Mouse (Mus musculus) CD4-positive, CD25-positive, alpha-beta regulatory T cell, adult 2 months (primary cell): ENCODE results near the gene Atf6b.
A peak's percentile ranks its signal among the peaks of the same experiment; 100 is the strongest.

Experiments
- DNase-seq: peaks from one replicate; pipeline ENCODE4 v3.0.0-alpha.2; 2012; ENCODE audit warnings: low read depth, low spot score

Gene Atf6b

GRCm38 (mm10) chr17:34646906-34647787 lies at the start of gene Atf6b:
Atf6b (plus strand) TSS chr17:34647146.
- DNase-seq, result peak; percentile 98

DNA sequence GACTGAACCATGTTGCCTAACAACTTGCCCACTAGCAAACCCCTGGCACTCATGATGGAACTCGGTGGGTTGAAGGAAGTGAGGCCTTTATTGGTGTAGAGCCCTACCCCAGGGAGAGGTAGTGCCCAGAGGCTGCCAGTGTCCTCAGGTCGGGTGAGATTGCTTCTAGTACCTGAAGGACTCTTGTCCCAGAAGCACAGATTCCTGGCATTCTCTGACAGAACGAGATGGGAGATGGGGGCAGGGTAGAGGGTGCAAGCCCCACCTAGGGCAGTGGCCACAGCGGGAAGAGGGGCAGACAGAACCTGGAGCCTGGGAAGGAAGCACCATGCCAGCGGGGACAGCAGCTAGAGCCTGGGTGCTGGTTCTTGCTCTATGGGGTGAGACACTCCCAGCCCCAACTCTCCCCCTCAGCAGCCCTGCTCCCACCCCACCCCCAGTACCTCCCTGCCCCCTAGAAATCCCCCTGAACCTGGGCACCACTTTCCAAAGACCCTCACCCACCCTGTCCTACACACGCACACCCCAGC lies 49.3 kb upstream of the Atf6b start, which contains the start of gene Ager:
Gene Ager, plus strand, starts transcription at position 297 of the 530 bp plus-strand sequence.
- DNase-seq, result no peak

GRCm38 (mm10) chr17:34599891-34600290 lies 47.1 kb upstream of the Atf6b start:
- no peak for DNase-seq

DNA sequence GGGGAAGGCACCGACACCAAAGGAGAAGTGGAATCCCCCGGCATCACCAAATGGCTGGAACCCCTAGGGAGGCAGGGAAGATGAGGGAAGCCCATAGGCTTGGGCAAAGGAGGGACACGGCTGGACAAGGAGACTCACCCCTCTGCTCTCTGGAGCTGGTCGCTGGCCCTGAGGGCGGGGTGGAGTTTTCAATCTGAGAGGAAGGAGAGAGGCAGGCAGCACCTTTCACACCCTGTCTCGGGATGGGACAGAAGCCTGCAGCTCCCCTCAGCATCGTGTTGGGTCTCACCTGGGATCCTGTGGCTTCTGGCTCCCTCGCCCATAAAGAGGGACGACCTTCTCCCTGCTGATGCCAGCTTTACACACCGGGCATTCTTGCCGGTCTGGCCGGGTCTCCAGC lies 45.1 kb upstream of the Atf6b start:
- no peak for DNase-seq

DNA sequence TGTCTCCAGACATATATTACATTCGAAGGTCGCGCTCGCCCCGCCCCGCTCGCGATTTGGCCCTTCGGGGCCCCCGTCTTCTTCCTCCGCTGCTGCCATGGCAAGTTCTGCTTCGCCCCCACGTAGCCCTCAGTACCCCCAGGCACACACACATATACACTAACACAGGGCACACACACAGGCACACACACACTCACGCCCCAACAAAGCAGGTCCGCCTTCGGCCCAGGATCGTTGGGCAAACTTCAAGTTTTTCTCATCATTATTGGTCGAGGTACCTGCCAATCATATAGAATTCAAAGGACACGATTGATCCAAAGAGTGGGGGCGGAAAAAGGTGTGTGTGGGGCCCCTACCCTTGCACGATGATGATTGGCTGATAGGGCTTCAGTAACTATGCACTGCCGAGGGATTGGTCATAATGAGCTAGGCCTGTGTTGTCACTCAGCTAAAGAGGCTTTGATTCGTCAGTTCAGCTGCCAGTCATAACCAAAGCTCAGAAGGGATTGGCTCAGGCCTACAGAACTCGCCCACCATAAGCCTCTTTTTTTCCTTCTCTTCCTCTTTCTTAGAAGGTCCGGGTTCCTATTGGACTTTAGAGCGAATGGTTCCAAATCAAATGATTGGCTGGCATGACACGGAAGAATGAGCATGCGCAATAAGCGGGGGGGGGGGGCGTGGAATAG lies 43.4 kb upstream of the Atf6b start, which contains the start of gene Rnf5:
Gene Rnf5, minus strand, starts transcription at position 316 of the 686 bp plus-strand sequence.
- peak; percentile 100 for DNase-seq

DNA sequence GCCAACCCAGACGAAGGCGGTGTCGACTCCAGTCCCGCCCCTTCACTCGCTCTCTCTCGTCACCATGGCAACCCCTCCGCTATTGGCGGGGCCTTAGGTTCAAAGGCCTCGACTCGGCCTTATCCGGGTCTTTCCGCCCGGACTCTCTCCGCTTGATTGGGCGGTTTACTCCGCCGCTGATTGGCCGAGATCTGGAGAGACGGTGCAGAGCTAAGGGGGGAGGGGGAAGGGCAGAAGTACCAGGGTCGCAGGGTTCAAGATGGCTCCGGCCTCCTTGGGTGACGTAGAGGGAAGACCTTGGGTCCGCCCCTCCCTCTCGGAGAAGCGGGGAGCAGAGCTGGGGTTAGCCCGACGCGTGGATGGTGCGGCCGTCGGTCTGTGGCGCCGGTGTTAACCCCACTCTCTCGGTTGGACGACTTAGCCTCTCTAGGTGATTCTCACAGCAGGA lies 42.9 kb upstream of the Atf6b start, which contains the start of gene Agpat1:
Gene Agpat1, plus strand, starts transcription at position 202 of the 448 bp plus-strand sequence.
- peak; percentile 99 for DNase-seq

DNA sequence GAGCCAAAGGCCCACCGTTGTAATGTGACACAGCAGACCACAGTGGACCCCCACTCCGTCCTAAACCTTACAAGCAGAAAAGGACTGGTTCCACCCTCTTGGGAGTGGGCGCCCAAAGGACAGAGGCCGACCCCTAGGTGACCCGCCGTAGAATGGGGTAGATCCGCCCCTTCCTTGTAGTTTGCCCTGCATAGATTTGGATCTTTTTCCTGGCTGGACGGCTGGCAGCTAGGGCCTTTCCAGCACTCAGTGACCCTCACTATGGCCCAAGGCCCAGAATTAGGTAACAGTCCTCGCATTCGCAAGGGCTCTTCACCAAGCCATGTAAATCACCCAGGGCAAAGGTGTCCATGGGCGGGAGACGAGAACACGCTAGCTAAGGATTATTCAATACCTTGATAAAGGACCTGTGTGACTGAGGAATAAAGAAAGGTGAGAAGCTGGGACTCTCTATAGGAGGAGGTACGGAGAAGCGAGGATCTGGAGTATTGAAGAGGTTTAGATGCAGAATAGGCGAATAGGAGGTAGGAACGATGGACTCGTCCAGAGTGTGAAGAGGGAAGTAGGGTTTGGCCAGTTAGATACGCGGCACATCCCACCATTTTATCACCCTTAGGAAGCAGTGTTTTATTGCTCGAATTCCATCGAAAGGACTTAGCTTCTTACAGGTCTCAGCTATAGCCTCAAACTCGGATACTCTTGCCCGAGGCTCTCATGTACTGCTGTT lies 42.3 kb upstream of the Atf6b start:
- DNase-seq, result peak; percentile 41

DNA sequence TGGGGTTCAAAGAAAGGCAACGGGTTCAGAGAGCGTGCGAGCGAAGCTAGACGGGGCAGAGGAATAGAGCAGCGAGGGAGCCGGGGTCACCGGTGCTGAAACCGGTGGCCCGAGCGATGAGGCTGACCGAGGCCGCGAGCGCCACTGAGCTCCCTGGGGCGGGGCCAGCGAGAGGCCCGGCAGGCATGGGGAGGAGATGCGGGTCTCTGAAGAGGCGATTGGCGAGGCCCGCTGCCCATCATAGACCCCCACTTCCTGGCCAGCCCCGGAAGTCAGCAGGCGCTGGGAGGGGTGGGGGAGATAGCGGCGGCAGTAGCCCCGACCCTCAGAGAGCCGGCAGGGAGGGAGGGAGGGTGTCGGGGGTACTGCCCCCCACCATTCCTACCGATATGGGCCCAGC lies 41.3 kb upstream of the Atf6b start:
- peak; percentile 95 for DNase-seq

- peak; percentile 44 for DNase-seq
Observed at GRCm38 (mm10) chr17:34606186-34607039, 40.5 kb upstream of the Atf6b start.

GRCm38 (mm10) chr17:34607997-34608396 lies 38.9 kb upstream of the Atf6b start:
- DNase-seq, result no peak

DNA sequence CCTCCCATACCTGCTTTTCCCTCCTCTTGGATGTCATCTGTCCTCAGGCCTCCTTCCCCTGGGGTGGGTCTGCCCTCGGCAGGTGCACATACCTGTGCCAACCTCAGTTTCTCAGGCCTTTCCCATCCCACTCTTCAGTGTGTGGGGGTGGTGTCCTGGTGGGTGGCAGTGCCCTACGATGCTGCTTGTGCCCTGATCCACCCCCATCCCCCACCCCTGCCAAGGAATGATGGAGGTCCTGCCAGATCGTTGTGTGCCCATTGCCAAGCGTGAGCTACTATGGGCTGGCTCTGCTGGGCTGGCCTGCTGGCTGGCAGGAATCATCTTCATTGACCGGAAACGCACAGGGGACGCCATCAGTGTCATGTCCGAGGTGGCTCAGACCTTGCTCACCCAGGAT lies 35.9 kb upstream of the Atf6b start:
- DNase-seq, result no peak

DNA sequence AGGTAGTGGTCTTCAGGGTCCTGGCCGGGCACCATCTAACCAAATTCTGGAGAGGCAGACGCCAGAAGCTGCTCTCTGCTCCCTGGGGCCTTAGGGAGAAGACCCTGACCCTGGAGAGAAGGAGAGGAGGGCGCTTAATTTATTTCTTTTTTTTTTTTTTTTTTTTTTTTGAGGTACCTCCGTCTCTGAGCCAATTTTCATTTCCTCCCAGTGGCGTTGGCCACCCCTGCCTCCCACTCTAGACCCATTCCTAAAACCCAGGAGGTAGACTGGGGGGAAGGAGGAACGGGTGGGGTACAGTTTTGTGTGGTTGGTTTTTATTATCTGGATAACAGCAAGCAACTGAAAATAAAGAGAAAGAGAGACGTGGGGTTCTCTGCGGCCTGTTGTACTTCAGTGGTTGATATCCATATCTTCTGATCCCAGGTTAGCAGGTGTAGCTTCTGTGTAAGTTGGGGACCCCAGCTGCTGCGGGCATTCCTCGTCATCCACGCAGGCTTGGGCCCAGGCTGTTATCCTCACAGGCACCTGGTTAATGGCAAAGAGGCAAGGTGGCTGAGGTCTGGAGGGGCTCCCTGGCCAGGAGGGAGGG lies 33.8 kb upstream of the Atf6b start:
- DNase-seq, result no peak

DNA sequence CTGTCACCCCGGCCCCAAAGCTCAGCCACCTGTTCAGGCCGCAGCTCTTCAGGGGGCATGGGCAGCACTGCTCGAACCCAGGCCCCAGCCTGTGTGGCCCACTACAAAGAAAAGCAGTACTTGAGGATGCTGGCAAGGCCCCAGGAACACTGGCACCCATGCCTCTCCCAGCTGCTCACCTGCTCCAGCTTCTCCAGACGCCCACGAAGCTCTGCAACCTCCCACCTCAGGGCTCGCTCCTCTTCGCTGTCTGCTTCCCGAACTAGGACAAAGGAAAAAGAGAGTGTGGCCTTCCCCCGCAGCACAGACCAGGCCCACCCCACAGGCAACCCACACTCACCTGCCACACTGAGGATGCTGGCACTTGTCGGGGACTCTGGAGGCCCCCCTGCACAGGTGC lies 33.1 kb upstream of the Atf6b start:
- DNase-seq, result no peak

GRCm38 (mm10) chr17:34615871-34616270 lies 31.1 kb upstream of the Atf6b start, which contains the start of gene Egfl8:
Egfl8 (minus strand) TSS chr17:34615971.
- no peak for DNase-seq

GRCm38 (mm10) chr17:34618999-34619398 lies 27.9 kb upstream of the Atf6b start:
- DNase-seq, result peak; percentile 89

GRCm38 (mm10) chr17:34621006-34621405 lies 25.9 kb upstream of the Atf6b start:
- no peak for DNase-seq

GRCm38 (mm10) chr17:34623161-34623560 lies 23.8 kb upstream of the Atf6b start:
- DNase-seq, result no peak

DNA sequence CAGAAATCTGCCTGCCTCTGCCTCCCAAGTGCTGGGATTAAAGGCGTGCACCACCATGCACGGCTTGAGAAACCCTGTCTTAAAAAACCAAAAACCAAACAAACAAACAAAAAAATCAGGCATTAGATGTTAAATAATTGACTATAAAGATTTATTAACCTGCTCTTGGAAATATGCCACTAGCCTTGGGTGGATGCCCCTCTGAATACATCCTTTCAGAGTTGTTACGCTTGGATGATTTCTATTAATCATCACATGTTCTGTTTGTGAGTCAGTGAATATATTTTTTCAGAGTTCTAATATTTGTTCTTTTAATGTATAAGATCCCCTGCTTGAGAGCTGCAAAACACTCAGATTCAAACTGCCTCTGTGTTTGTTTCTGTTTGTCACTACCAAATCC lies 22.0 kb upstream of the Atf6b start:
- no peak for DNase-seq

- DNase-seq, result no peak
Observed at GRCm38 (mm10) chr17:34626062-34626772, 20.7 kb upstream of the Atf6b start.

GRCm38 (mm10) chr17:34626773-34627092 lies 20.2 kb upstream of the Atf6b start:
- peak; percentile 64 for DNase-seq
